Mouse (Mus musculus) urinary bladder, adult 2 months (tissue): Measurements from ENCODE around the gene Lhx8. TPM values are rescaled to one million over a fixed set of nuclear protein-coding genes. Genes with fewer than 3 reads are reported as not detected.
A peak's percentile ranks its signal among the peaks of the same experiment; 100 is the strongest.

ENCODE experiments used
- DNase-seq: peaks from one replicate; pipeline ENCODE4 v3.0.0; 2022; ENCODE audit warnings: low spot score
- polyA plus RNA-seq: library from polyadenylated mRNA; depleted of rRNA; stranded (reverse); fragments of >200 nt; gene quantifications from 2 replicates; pipeline ENCODE4 v1.2.3, GENCODE M21; 2012

The Lhx8 gene
- polyA plus RNA-seq, 1 experiment = not detected

- no peak for DNase-seq
These were observed 3.2 kb downstream of the Lhx8 start for GRCm38 (mm10) chr3:154327110-154327882.

GRCm38 (mm10) chr3:154321921-154322574, 8.4 kb downstream of the Lhx8 start:
- DNase-seq = no peak

GRCm38 (mm10) chr3:154317651-154318248, 12.7 kb downstream of the Lhx8 start:
- DNase-seq = no peak

- DNase-seq = no peak
These were observed 25.1 kb downstream of the Lhx8 start for GRCm38 (mm10) chr3:154305163-154305884.

- no peak for DNase-seq
These were observed 29.4 kb downstream of the Lhx8 start for GRCm38 (mm10) chr3:154301102-154301501.

- DNase-seq = no peak
These were observed 30.5 kb downstream of the Lhx8 start for GRCm38 (mm10) chr3:154300006-154300405.

- no peak for DNase-seq
These were observed 32.0 kb downstream of the Lhx8 start for GRCm38 (mm10) chr3:154298490-154298889.

- DNase-seq = no peak
These were observed 33.0 kb downstream of the Lhx8 start for GRCm38 (mm10) chr3:154297499-154297898.

GRCm38 (mm10) chr3:154294924-154295834, 35.3 kb downstream of the Lhx8 start:
- no peak for DNase-seq

- DNase-seq = no peak
These were observed 36.5 kb downstream of the Lhx8 start for GRCm38 (mm10) chr3:154293839-154294490.

- no peak for DNase-seq
These were observed 38.3 kb downstream of the Lhx8 start for GRCm38 (mm10) chr3:154292126-154292525.

- no peak for DNase-seq
These were observed 40.1 kb downstream of the Lhx8 start for GRCm38 (mm10) chr3:154290351-154290750.

GRCm38 (mm10) chr3:154288429-154289069, 41.9 kb downstream of the Lhx8 start:
- DNase-seq = no peak

- DNase-seq = no peak
These were observed 43.2 kb downstream of the Lhx8 start for GRCm38 (mm10) chr3:154287217-154287616.

- DNase-seq = no peak
These were observed 45.1 kb downstream of the Lhx8 start for GRCm38 (mm10) chr3:154285351-154285750.

- DNase-seq = no peak
These were observed 46.2 kb downstream of the Lhx8 start for GRCm38 (mm10) chr3:154284260-154284659.

GRCm38 (mm10) chr3:154274681-154275080, 55.8 kb downstream of the Lhx8 start:
- DNase-seq = no peak

GRCm38 (mm10) chr3:154269757-154270366, 60.6 kb downstream of the Lhx8 start:
- peak; percentile 49 for DNase-seq

- no peak for DNase-seq
These were observed 62.1 kb downstream of the Lhx8 start for GRCm38 (mm10) chr3:154268313-154268712.

GRCm38 (mm10) chr3:154257312-154257711, 73.1 kb downstream of the Lhx8 start:
- no peak for DNase-seq
